Mouse (Mus musculus) fibroblast of lung, adult 2 months (primary cell): Measurements from ENCODE around the gene Lmf2.

Experiments used
- DNase-seq: peaks from one replicate; pipeline ENCODE4 v3.0.0-alpha.2; 2011; ENCODE audit warnings: low read depth

Lmf2 gene

GRCm38 (mm10) chr15:89372068-89372467 lies 16.6 kb upstream of the Lmf2 start:
- no peak for DNase-seq

GRCm38 (mm10) chr15:89365141-89365551 lies 9.7 kb upstream of the Lmf2 start:
- DNase-seq = no peak

- no peak for DNase-seq
Measured at GRCm38 (mm10) chr15:89363051-89363450, 7.6 kb upstream of the Lmf2 start.

GRCm38 (mm10) chr15:89358784-89359183 lies 3.3 kb upstream of the Lmf2 start:
- no peak for DNase-seq

GRCm38 (mm10) chr15:89356372-89356771 lies 913 bp upstream of the Lmf2 start:
- DNase-seq = peak; percentile 61

- no peak for DNase-seq
Measured at GRCm38 (mm10) chr15:89354455-89354854, 1.0 kb downstream of the Lmf2 start.

- DNase-seq = no peak
Measured at GRCm38 (mm10) chr15:89353837-89354236, 1.6 kb downstream of the Lmf2 start.

GRCm38 (mm10) chr15:89352795-89353194 lies 2.7 kb downstream of the Lmf2 start:
- no peak for DNase-seq

- DNase-seq = no peak
Measured at GRCm38 (mm10) chr15:89352054-89352453, 3.4 kb downstream of the Lmf2 start.

GRCm38 (mm10) chr15:89351302-89351701 lies 4.2 kb downstream of the Lmf2 start:
- DNase-seq = no peak

- DNase-seq = no peak
Measured at GRCm38 (mm10) chr15:89350447-89350846, 5.0 kb downstream of the Lmf2 start.

GRCm38 (mm10) chr15:89343325-89343724 lies 12.1 kb downstream of the Lmf2 start:
- no peak for DNase-seq

GRCm38 (mm10) chr15:89341678-89342077 lies 13.8 kb downstream of the Lmf2 start:
- no peak for DNase-seq

- DNase-seq = no peak
Measured at GRCm38 (mm10) chr15:89340136-89340535, 15.3 kb downstream of the Lmf2 start.

GRCm38 (mm10) chr15:89339696-89340095 lies 15.8 kb downstream of the Lmf2 start:
- DNase-seq = no peak

GRCm38 (mm10) chr15:89336422-89336821 lies 19.0 kb downstream of the Lmf2 start:
- DNase-seq = no peak

- no peak for DNase-seq
Measured at GRCm38 (mm10) chr15:89334774-89335537, 20.5 kb downstream of the Lmf2 start.

- DNase-seq = no peak
Measured at GRCm38 (mm10) chr15:89334271-89334670, 21.2 kb downstream of the Lmf2 start, which contains the start of gene Miox. Miox (plus strand) TSS chr15:89334398.

GRCm38 (mm10) chr15:89326441-89326840 lies 29.0 kb downstream of the Lmf2 start:
- DNase-seq = no peak

- DNase-seq = no peak
Measured at GRCm38 (mm10) chr15:89323656-89324055, 31.8 kb downstream of the Lmf2 start.

- no peak for DNase-seq
Measured at GRCm38 (mm10) chr15:89322670-89323522, 32.6 kb downstream of the Lmf2 start, which contains the start of gene Adm2. Adm2 (plus strand) TSS chr15:89322720.

- DNase-seq = no peak
Measured at GRCm38 (mm10) chr15:89321264-89321663, 34.2 kb downstream of the Lmf2 start.

- no peak for DNase-seq
Measured at GRCm38 (mm10) chr15:89316146-89316545, 39.3 kb downstream of the Lmf2 start.
